Mouse (Mus musculus) inflammation-experienced regulatory T-cells, adult 16 weeks (primary cell): ENCODE results near the gene Jmjd1c. TPM values are rescaled to one million over a fixed set of nuclear protein-coding genes. Genes with fewer than 3 reads are reported as not detected.

Experiments used
- polyA plus RNA-seq: library from polyadenylated mRNA; unstranded; fragments of 100-300 nt; shearing (Covaris generic); gene quantifications from one replicate; pipeline ENCODE4 v1.2.1, GENCODE M21; 2017

Jmjd1c gene
- 44.4 TPM for polyA plus RNA-seq

DNA sequence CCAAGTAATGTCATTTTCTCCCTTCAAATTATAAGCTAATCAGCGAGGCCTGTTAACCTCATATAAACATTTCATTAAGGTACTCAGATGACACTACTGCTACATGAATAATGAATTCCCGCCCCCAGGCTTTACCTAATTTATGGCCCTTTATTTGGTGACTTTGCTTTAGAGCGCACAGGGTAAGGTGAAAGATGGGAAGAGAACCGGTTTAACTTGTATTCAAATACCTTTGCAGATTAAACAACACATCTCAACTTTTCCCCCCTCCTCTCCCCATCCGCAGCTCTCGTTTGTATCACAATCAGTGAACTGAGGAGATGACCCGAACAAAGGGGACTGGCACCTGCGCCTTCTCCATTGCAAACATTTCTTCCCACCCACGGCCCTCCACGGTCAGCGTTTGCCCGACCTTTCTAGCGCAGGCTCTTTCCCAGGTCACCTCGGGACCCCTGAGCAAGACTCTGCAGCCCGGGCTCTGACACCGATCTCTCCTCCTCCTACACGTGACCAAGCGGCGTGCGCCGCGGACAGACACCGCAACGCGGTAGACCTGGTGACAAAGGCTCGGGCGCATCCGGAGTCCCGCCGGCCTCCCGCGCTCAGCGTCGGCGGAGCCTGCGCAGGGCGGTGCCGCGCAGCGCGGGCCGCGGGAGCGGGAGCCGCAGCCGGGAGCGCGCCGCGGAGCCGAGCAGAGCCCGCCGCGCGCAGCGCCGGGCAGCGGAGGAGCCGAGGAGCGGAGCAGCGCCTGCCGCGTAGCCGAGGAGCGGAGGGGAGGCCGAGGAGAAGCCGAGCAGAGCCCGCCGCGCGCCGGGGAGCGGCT, at the start of gene Jmjd1c:
Jmjd1c (plus strand) TSS at position 328 of the 823 bp plus-strand sequence.

DNA sequence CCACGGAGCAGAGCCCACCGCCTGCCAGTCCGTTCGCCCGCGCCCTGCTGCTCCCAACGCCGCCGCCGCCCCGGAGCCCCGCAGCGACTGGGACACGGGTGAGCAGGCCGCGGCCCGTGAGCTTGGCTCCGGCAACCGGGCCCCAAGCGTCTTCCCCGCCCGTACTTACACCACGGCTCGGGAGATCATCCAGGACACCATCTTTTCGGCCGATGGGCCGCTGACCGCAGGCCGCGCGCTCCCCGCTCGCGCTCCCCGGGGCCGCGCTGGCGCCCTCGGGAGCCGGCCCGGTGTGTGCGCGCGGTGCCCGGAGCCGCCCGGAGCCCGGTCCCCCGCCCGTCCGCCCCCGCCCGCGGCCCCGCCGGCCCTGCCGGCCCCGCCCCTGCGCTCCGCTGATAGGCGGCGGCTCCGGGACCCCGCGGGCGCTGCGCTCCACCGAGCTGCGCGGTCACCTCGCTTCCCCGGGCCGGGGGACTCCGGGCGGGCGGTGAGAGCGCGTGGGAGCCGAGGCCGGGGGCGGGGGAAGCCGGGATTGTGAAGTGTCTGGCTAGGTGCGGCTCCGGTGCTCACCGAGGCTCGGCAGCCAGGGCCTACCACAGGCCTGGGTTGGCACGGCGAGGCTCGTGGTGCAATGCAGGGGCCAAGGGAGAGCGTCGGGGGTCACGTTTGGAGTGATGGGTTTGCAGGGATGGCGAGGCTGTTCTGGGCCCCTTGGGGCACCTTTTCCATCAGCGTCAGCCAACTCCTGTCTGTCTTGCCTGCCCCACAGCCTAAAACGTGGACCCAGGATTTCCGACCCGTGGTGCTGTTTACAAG, 904 bp downstream of the Jmjd1c start, which contains the start of gene Reep3:
Reep3 (minus strand) TSS at position 325 of the 816 bp plus-strand sequence.

DNA sequence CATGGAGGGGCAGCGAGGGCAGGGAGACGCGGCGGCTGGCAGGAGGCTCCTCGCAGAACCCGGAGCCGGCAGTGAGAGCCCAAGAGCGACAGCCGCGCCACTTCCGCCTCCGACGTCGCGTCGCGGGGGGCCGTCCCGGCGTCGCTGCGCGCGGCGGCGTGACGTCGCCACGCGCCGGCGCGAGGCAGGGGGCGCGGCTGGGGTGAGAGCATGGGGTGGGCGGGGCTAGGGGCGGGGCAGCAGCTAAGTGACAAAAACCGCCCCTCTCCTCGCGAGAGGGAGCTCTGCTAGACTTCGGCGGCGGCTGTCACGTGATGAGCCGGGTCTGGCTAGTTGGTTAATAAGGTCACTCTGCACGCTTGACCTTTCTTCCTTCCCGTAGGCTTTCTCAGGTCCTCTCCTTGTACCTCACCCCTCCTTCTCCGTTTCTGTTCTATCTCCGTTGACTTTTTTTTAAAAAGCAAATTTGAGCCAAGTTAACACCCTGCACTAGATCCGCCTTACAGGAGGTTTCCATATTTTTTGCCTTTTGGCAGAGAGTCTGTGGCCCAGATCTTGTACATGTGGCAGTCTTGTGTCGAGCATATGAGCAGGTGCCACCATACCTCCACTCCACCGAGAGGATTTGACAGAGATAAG, 189.4 kb downstream of the Jmjd1c start, which contains the start of gene Nrbf2:
Nrbf2 (minus strand) TSS at position 130 of the 639 bp plus-strand sequence.

Other genes with a start within 250 kb of the Jmjd1c start
- gene Reep3, start 820 bp downstream of the Jmjd1c start, polyA plus RNA-seq: 7.4 TPM
- 57.4 TPM for gene Nrbf2, start 189.2 kb downstream of the Jmjd1c start, polyA plus RNA-seq